Mouse (Mus musculus): Measurements from ENCODE around the gene Tmem132b. TPM values are rescaled to one million over a fixed set of nuclear protein-coding genes. Genes with fewer than 3 reads are reported as not detected.
A peak's percentile ranks its signal among the peaks of the same experiment; 100 is the strongest.

The Tmem132b gene
- polyA plus RNA-seq, 1 experiment from 2014 or later = 0.31 TPM

DNA sequence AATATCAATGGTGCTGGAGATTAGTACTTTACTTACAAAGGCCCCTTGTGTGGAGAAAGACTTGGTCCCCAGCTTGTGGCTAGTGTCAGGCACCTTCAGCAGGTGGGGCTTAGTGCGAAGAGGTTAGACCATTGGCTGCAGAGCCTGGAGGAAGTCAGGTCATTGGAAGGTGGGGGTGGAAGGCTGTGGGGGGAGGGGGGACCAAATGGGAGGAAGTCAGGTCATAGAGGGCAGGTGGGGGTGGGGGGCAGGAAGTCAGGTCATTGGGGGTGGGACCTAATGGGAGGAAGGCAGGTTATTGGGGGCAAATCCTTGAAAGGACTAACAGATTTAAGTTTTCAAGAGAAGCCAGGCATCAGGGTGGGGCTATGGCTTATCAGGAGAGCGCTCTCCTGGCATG lies 44.3 kb downstream of the Tmem132b start:
- no peak for ATAC-seq (ENCODE audit: low read depth)
- Histone ChIP-seq H3K4me2 (ENCODE audit: low read depth, low read length) (no peak overlapping the region), H3K4me1 (ENCODE audit: control insufficient read depth, insufficient read depth, low read length) (no peaks in the 10 kb centered on the region), H3K9ac (ENCODE audit: low read depth, low read length) (no peak overlapping the region), H3K27ac (replicated peaks; ENCODE audit: low read depth, low read length) (no peak overlapping the region), H3K9me3 (ENCODE audit: control insufficient read depth, low read length) (no peaks in the 10 kb centered on the region), H3K36me3 (ENCODE audit: control insufficient read depth, insufficient read depth, low read length) (no peaks in the 10 kb centered on the region), H3K27me3 (replicated peaks; ENCODE audit: control insufficient read depth, insufficient read depth, low read length) (no peaks in the 10 kb centered on the region), H3K4me3 (ENCODE audit: low read depth, low read length) (no peak overlapping the region)
- 82% methylated on average over 2 of the region's 2 CpGs for WGBS
- DNase-seq (ENCODE audit: low spot score) = no peak

DNA sequence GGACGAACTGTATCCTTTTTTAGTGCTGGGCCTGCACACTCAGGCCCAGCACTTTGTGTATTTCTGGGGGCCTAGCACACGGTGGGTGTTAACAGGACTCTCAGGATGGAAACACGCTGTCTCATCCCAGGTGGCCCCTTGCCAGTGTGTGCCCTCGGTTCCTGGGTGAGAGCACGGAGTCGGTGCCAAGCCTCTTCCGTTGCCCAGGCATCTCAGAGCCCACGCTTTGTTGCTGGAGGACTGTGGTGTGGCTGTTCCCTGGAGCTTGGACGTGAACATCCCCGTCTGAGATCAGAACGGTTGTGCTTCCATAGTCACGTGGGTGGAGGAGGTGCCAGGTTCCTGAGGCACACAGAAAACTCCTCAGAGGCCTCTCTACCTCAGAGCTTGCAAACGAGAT lies 47.1 kb downstream of the Tmem132b start:
- WGBS = 83% methylated on average over 13 of the region's 13 CpGs
- H3K4me2 ChIP-seq (ENCODE audit: low read depth, low read length) = no peak overlapping the region
- ATAC-seq (ENCODE audit: low read depth) = no peak

DNA sequence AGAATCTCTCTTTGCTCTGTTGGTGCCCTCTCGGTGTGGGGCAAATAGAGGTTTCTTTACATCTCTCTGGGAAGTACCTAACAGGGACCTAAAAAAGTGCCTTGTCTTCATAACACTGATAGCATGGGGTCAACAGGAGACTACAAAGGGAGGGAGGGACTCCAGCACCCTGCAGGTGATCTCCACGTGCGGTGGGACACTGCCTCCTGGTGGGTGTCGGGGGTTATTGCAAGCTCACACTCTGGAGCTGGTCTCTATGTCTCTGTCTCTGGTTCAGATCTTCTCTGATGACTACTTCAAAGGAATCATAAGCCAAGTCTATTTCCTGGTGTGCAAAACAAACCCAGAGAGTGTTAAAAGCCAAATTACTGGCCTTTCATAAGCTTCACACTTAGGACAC lies 47.6 kb downstream of the Tmem132b start:
- ATAC-seq (ENCODE audit: low read depth) (no peak), DNase-seq (ENCODE audit: low spot score) (no peak)
- Histone ChIP-seq H3K4me1 (ENCODE audit: control insufficient read depth, insufficient read depth, low read length) (no peaks in the 10 kb centered on the region), H3K36me3 (ENCODE audit: control insufficient read depth, insufficient read depth, low read length) (no peaks in the 10 kb centered on the region), H3K27ac (replicated peaks; ENCODE audit: low read depth, low read length) (no peak overlapping the region), H3K27me3 (replicated peaks; ENCODE audit: control insufficient read depth, insufficient read depth, low read length) (no peaks in the 10 kb centered on the region), H3K4me2 (ENCODE audit: low read depth, low read length) (no peak overlapping the region), H3K4me3 (ENCODE audit: low read depth, low read length) (no peak overlapping the region), H3K9me3 (ENCODE audit: control insufficient read depth, low read length) (no peaks in the 10 kb centered on the region), H3K9ac (ENCODE audit: low read depth, low read length) (no peak overlapping the region)
- 46% methylated on average over 4 of the region's 4 CpGs for WGBS

More for the DNA sequence above, 47.1 kb downstream of the Tmem132b start:
- H3K9ac ChIP-seq (ENCODE audit: low read depth, low read length) = no peak overlapping the region
- H3K27me3 ChIP-seq (replicated peaks; ENCODE audit: control insufficient read depth, insufficient read depth, low read length) = no peaks in the 10 kb centered on the region
- H3K4me1 ChIP-seq (ENCODE audit: control insufficient read depth, insufficient read depth, low read length) = no peaks in the 10 kb centered on the region
- no peak overlapping the region for H3K4me3 ChIP-seq (ENCODE audit: low read depth, low read length)
- H3K27ac ChIP-seq (replicated peaks; ENCODE audit: low read depth, low read length) = no peak overlapping the region
- no peak for DNase-seq (ENCODE audit: low spot score)
- no peaks in the 10 kb centered on the region for H3K9me3 ChIP-seq (ENCODE audit: control insufficient read depth, low read length)
- H3K36me3 ChIP-seq (ENCODE audit: control insufficient read depth, insufficient read depth, low read length) = no peaks in the 10 kb centered on the region

DNA sequence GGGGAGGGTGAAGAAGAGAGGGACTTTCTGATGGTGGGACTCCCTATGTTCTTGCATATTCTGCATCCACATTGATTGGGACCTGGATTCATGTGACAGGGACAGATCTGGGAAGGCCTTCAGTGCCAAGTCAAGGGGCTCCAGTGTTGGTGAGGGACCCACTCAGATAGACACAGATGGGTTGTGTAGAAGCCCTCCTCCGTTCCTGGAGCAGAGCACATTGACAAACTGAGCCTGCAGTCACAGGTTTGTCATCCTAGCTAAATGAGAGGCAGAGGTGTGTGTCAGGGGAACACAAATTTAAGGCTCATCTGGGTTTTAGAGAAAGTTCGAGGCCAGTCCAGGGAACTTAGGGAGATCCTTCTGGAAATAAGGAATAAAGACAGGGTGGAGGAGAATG lies 51.7 kb downstream of the Tmem132b start:
- Histone ChIP-seq H3K9ac (ENCODE audit: low read depth, low read length) (no peak overlapping the region), H3K27ac (replicated peaks; ENCODE audit: low read depth, low read length) (no peak overlapping the region), H3K9me3 (ENCODE audit: control insufficient read depth, low read length) (no peaks in the 10 kb centered on the region), H3K4me2 (ENCODE audit: low read depth, low read length) (no peak overlapping the region), H3K36me3 (ENCODE audit: control insufficient read depth, insufficient read depth, low read length) (no peaks in the 10 kb centered on the region), H3K4me1 (ENCODE audit: control insufficient read depth, insufficient read depth, low read length) (no peaks in the 10 kb centered on the region), H3K27me3 (replicated peaks; ENCODE audit: control insufficient read depth, insufficient read depth, low read length) (no peaks in the 10 kb centered on the region), H3K4me3 (ENCODE audit: low read depth, low read length) (no peak overlapping the region)
- WGBS = 79% methylated on average over 2 of the region's 2 CpGs
- DNase-seq (ENCODE audit: low spot score) (no peak), ATAC-seq (ENCODE audit: low read depth) (no peak)

DNA sequence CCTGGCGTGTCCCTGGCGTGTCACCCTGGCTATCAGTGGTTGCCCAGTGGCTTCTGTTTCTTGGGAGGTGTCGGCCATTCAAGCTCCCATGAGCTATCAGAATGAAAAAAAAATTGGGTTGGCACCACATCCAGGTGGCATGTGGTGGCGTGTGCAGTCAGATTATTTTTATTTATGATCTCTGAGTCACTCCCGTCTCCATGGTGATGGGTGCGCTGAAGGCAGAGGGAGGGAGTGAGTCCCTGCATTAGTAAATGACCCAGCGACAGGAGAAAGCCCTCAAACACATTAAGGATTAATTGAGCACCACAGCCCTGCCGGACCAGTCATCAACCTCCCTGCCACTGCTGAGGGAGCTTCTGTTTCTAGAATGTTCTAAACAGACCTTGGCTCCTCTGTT lies 52.3 kb downstream of the Tmem132b start:
- no peaks in the 10 kb centered on the region for H3K36me3 ChIP-seq (ENCODE audit: control insufficient read depth, insufficient read depth, low read length)
- H3K27me3 ChIP-seq (replicated peaks; ENCODE audit: control insufficient read depth, insufficient read depth, low read length) = no peaks in the 10 kb centered on the region
- ATAC-seq (ENCODE audit: low read depth) (no peak), DNase-seq (ENCODE audit: low spot score) (no peak)
- no peak overlapping the region for H3K27ac ChIP-seq (replicated peaks; ENCODE audit: low read depth, low read length)
- no peak overlapping the region for H3K4me3 ChIP-seq (ENCODE audit: low read depth, low read length)
- H3K4me2 ChIP-seq (ENCODE audit: low read depth, low read length) = no peak overlapping the region
- H3K4me1 ChIP-seq (ENCODE audit: control insufficient read depth, insufficient read depth, low read length) = no peaks in the 10 kb centered on the region
- H3K9ac ChIP-seq (ENCODE audit: low read depth, low read length) = no peak overlapping the region
- 72% methylated on average over 8 of the region's 8 CpGs for WGBS
- H3K9me3 ChIP-seq (ENCODE audit: control insufficient read depth, low read length) = no peaks in the 10 kb centered on the region

DNA sequence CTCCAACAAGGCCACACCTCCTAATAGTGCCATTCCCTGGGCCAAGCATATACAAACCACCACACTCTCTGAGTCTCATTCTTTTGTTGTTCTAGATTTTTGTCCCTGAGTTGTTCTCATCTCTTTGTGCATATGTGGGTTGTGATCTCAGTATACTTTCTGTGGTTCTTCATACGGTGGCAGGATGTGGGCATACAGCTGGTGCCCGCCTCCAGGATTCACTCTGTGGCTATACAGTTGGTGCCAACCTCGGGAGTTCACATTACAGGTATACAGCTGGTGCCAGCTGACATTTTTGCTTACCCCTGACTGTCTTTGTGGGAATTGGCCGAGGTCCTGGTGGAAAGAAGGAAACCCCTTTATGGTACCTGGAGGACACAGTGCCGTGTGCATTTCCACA lies 53.6 kb downstream of the Tmem132b start:
- Histone ChIP-seq H3K9ac (ENCODE audit: low read depth, low read length) (no peak overlapping the region), H3K4me1 (ENCODE audit: control insufficient read depth, insufficient read depth, low read length) (peaks cover 5% of the 10 kb centered on the region; the same call in 1 of the 2 replicates), H3K27ac (replicated peaks; ENCODE audit: low read depth, low read length) (no peak overlapping the region), H3K4me2 (ENCODE audit: low read depth, low read length) (no peak overlapping the region), H3K36me3 (ENCODE audit: control insufficient read depth, insufficient read depth, low read length) (no peaks in the 10 kb centered on the region), H3K9me3 (ENCODE audit: control insufficient read depth, low read length) (no peaks in the 10 kb centered on the region), H3K4me3 (ENCODE audit: low read depth, low read length) (no peak overlapping the region), H3K27me3 (replicated peaks; ENCODE audit: control insufficient read depth, insufficient read depth, low read length) (no peaks in the 10 kb centered on the region)
- WGBS = 91% methylated on average over 5 of the region's 5 CpGs
- no peak for ATAC-seq (ENCODE audit: low read depth)
- DNase-seq (ENCODE audit: low spot score) = no peak

DNA sequence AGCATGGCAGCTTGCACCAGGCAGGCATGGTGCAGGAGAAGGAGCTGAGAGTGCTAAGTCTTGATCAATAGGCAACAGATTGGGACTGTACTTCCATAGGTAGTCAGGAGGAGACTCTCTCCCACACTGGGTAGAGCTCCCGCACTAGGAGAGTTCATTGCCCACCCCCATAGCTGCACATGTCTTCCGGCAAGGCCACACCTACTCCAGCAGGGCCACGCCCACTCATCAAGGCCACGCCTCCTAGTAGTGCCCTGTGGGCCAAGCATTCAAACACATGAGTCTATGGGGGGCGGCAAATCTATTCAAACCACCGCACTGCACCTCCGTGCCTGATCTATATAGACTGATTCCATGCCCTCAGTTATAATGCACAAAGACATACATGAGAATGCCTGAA lies 56.6 kb downstream of the Tmem132b start:
- H3K27ac ChIP-seq (replicated peaks; ENCODE audit: low read depth, low read length) = no peak overlapping the region
- no peaks in the 10 kb centered on the region for H3K9me3 ChIP-seq (ENCODE audit: control insufficient read depth, low read length)
- H3K9ac ChIP-seq (ENCODE audit: low read depth, low read length) = no peak overlapping the region
- ATAC-seq (ENCODE audit: low read depth) (no peak), DNase-seq (ENCODE audit: low spot score) (no peak)
- no peak overlapping the region for H3K4me3 ChIP-seq (ENCODE audit: low read depth, low read length)
- WGBS = 56% methylated on average over 7 of the region's 7 CpGs
- no peak overlapping the region for H3K4me2 ChIP-seq (ENCODE audit: low read depth, low read length)
- H3K4me1 ChIP-seq (ENCODE audit: control insufficient read depth, insufficient read depth, low read length) = peaks cover 5% of the 10 kb centered on the region; the same call in 1 of the 2 replicates
- H3K27me3 ChIP-seq (replicated peaks; ENCODE audit: control insufficient read depth, insufficient read depth, low read length) = no peaks in the 10 kb centered on the region
- H3K36me3 ChIP-seq (ENCODE audit: control insufficient read depth, insufficient read depth, low read length) = no peaks in the 10 kb centered on the region

DNA sequence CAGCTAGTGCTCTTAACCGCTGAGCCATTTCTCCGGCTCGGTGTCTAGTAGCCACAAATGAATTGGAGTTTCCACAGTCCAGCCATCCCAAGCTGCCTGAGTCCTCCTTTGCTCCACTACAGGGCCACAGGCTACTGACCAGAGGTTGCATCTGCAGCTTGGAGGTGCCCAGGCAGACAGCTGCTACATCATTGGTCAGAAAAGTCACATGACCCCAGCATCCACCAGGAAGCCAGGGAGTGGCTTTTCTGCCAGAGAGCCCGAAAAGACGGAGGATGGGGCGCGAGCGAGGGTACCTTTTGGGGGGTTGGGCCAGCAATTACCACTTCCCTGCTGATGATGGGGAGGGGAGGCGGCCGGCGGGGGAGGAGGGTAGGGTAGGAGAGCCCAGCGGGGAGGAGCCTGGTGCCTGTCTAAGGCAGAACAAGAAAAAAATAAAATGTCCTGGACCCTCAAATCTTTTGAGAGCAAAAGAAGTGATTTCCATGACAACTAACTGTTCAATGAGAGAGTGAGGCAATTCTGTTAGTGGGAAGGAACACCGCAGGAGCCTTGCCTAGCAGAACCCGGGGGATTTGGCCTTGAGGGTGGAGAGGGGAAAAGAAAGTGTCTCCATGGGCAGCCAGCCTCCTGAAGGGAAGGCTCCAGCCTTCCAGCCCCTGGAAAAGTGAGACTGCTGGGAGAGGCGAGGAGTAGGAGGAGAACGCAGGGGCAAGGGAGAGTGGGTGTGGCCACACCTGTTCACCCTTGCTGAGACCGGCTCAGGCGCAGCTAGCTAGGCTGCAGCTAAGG lies 57.5 kb downstream of the Tmem132b start:
- no peak overlapping the region for H3K27ac ChIP-seq (replicated peaks; ENCODE audit: low read depth, low read length)
- peak overlapping the region; percentile 48 for H3K9ac ChIP-seq (ENCODE audit: low read depth, low read length)
- no peaks in the 10 kb centered on the region for H3K9me3 ChIP-seq (ENCODE audit: control insufficient read depth, low read length)
- H3K4me1 ChIP-seq (ENCODE audit: control insufficient read depth, insufficient read depth, low read length) = peaks cover 5% of the 10 kb centered on the region; the same call in 1 of the 2 replicates
- peak; percentile 77 for ATAC-seq (ENCODE audit: low read depth)
- no peaks in the 10 kb centered on the region for H3K27me3 ChIP-seq (replicated peaks; ENCODE audit: control insufficient read depth, insufficient read depth, low read length)
- peak; percentile 39 for DNase-seq (ENCODE audit: low spot score)
- H3K4me2 ChIP-seq (ENCODE audit: low read depth, low read length) = peak overlapping the region; percentile 56
- 5% methylated on average over 18 of the region's 18 CpGs for WGBS
- peak overlapping the region; percentile 31 for H3K4me3 ChIP-seq (ENCODE audit: low read depth, low read length)
- H3K36me3 ChIP-seq (ENCODE audit: control insufficient read depth, insufficient read depth, low read length) = no peaks in the 10 kb centered on the region

DNA sequence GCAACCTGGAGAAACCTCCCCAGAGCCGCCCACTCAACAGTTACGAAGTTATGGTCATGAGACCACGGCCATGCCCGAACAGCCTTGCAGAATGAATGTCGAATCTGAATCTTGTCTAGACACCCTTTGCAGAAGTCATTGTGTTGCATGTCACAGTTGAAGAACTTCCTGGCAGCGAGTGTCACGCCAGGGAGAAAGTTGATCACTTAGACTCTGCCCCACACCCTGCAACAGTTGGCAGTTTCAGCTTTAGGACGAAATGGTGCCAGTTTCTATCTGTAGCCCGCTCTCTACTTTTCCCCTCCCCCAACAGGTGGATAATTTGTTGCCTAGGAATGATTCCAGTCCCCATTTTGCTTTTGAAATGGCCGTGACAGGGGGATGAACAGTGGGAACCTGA lies 66.5 kb downstream of the Tmem132b start:
- H3K36me3 ChIP-seq (ENCODE audit: control insufficient read depth, insufficient read depth, low read length) = no peaks in the 10 kb centered on the region
- H3K9me3 ChIP-seq (ENCODE audit: control insufficient read depth, low read length) = no peaks in the 10 kb centered on the region
- H3K9ac ChIP-seq (ENCODE audit: low read depth, low read length) = no peak overlapping the region
- no peaks in the 10 kb centered on the region for H3K4me1 ChIP-seq (ENCODE audit: control insufficient read depth, insufficient read depth, low read length)
- H3K27ac ChIP-seq (replicated peaks; ENCODE audit: low read depth, low read length) = no peak overlapping the region
- 78% methylated on average over 10 of the region's 10 CpGs for WGBS
- H3K4me3 ChIP-seq (ENCODE audit: low read depth, low read length) = no peak overlapping the region
- H3K4me2 ChIP-seq (ENCODE audit: low read depth, low read length) = no peak overlapping the region
- ATAC-seq (ENCODE audit: low read depth) (no peak), DNase-seq (ENCODE audit: low spot score) (no peak)
- no peaks in the 10 kb centered on the region for H3K27me3 ChIP-seq (replicated peaks; ENCODE audit: control insufficient read depth, insufficient read depth, low read length)
